Mouse (Mus musculus) spleen, adult 2 months (tissue): ENCODE results near the gene Lrrc74a. TPM values are rescaled to one million over a fixed set of nuclear protein-coding genes. Genes with fewer than 3 reads are reported as not detected.
A peak's percentile ranks its signal among the peaks of the same experiment; 100 is the strongest.

Source experiments
- DNase-seq, 2 experiments: peaks; one replicate each; pipeline versions ENCODE4 v3.0.0 to v3.0.0-alpha.2; 2012 to 2021; ENCODE audit warnings: low spot score in 2 of 2, low read depth in 1 of 2
- H3K27ac ChIP-seq: fragments of 200-500 bp; 2 replicates; pipeline ENCODE4 v1.5.1; 2012; ENCODE audit warnings: low read length, inconsistent platforms; ENCODE audit not compliant: insufficient read depth
- H3K27me3 ChIP-seq: fragments of 200-500 bp; 2 replicates; pipeline ENCODE4 v1.6.1; 2012; ENCODE audit warnings: mild to moderate bottlenecking, moderate library complexity, low read length, inconsistent platforms; ENCODE audit not compliant: control insufficient read depth, insufficient read depth
- H3K36me3 ChIP-seq: fragments of 200-500 bp; 2 replicates; pipeline ENCODE4 v1.6.1; 2012; ENCODE audit warnings: mild to moderate bottlenecking, low read length, inconsistent platforms; ENCODE audit not compliant: control insufficient read depth, insufficient read depth
- H3K4me1 ChIP-seq: fragments of 200-500 bp; 2 replicates; pipeline ENCODE4 v1.6.1; 2011; ENCODE audit warnings: inconsistent platforms; ENCODE audit not compliant: control insufficient read depth, insufficient read depth, insufficient read length
- H3K4me3 ChIP-seq: fragments of 200-500 bp; 2 replicates; pipeline ENCODE4 v1.5.1; 2011; ENCODE audit warnings: mild to moderate bottlenecking, inconsistent platforms; ENCODE audit not compliant: insufficient read depth, insufficient read length; ENCODE audit errors: extremely low read depth
- CTCF ChIP-seq: fragments of 200-500 bp; IDR thresholded peaks from 2 replicates; pipeline ENCODE4 v1.5.1; 2011; ENCODE audit warnings: mild to moderate bottlenecking, inconsistent platforms; ENCODE audit not compliant: insufficient read depth, insufficient read length, insufficient replicate concordance; ENCODE audit errors: extremely low read depth
- POLR2A ChIP-seq: fragments of 200-500 bp; IDR thresholded peaks from 2 replicates; pipeline ENCODE4 v1.6.1; 2011; ENCODE audit warnings: low read depth, low read length, inconsistent platforms
- WGBS: fragments of 180-500 bp; shearing (Covaris S2); methylation state at CpG from one replicate; pipeline ENCODE4 v1.1.7; 2018; 5-methylcytosine and 5-hydroxymethylcytosine counted together
- polyA plus RNA-seq: library from polyadenylated mRNA; depleted of rRNA; stranded (reverse); fragments of >200 nt; gene quantifications from 2 replicates; pipeline ENCODE4 v1.2.3, GENCODE M21; 2012

Lrrc74a gene
- polyA plus RNA-seq, 1 experiment: not detected

DNA sequence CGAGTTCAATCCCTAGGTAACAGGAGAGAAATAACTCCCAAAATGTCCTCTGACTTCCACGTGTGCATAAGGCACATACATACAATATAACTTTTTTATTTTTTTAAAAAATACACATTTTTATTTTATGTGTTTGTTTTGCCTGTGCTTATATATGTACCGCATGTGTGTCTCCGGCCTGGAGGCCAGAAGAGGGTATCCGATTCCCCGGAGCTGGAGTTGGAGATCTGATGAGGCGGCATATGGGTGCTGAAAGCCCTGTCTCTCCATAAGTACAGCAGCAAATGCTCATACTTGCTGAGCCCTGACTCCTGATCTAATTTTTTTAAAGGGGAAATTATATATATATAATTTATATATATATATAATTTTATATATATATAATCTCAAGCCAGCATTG, 65.6 kb downstream of the Lrrc74a start:
- TF ChIP-seq CTCF: no peak
- TF ChIP-seq POLR2A: no peak
- Histone ChIP-seq H3K4me3 (no peak overlapping the region), H3K4me1 (peaks cover 42% of the 10 kb centered on the region), H3K27ac (no peak overlapping the region), H3K27me3 (no peaks in the 10 kb centered on the region), H3K36me3 (no peaks in the 10 kb centered on the region)
- WGBS: 94% methylated on average over 7 of the region's 7 CpGs
- no peak for DNase-seq

DNA sequence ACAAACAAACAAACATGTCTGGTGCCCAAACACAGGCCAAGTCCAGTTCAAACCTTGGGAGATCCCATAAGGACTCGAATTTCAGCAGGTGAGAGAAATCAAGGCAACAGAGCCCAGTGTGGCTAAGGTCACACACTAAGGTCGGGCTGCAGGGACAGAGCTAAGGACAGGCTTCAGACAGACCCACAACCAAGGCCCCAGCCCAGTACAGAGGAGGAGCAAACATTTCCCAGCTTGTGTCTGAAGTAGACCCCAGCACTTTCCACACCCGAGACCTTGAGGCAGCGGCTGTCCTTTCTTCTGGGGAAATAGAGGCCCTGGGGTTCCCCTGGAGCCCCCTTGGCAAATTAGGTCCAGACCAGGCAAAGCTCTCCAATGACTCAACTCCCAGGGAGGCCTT, 66.2 kb downstream of the Lrrc74a start:
- Histone ChIP-seq H3K27ac (peak overlapping the region; percentile 21), H3K4me3 (no peak overlapping the region), H3K27me3 (no peaks in the 10 kb centered on the region), H3K36me3 (no peaks in the 10 kb centered on the region), H3K4me1 (peaks cover 42% of the 10 kb centered on the region)
- 74% methylated on average over 4 of the region's 4 CpGs for WGBS
- DNase-seq: no peak
- no peak for TF ChIP-seq POLR2A
- TF ChIP-seq CTCF: no peak

DNA sequence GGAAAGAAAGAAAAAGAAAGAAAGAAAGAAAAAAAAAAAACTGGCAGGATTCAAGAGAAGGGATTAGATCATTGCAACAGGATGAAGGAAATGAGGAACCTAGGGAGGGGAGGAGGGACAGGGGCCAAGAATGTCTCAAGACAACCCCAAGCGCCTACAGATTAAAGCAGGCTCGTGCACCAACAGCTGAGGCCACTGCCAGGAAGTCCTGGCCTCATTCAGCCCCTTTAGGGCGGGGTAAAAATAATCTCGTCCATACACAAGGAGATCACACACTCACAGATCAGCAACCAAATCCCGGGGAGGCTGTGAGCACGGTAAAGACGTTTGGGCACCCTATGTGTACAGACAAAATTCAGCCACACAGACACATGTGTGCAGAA, 66.6 kb downstream of the Lrrc74a start:
- Histone ChIP-seq H3K27me3 (no peaks in the 10 kb centered on the region), H3K4me1 (peaks cover 42% of the 10 kb centered on the region), H3K4me3 (no peak overlapping the region), H3K36me3 (no peaks in the 10 kb centered on the region), H3K27ac (peak overlapping the region; percentile 70)
- 5% methylated on average over 7 of the region's 7 CpGs for WGBS
- no peak for TF ChIP-seq POLR2A
- no peak for TF ChIP-seq CTCF
- DNase-seq: no peak

DNA sequence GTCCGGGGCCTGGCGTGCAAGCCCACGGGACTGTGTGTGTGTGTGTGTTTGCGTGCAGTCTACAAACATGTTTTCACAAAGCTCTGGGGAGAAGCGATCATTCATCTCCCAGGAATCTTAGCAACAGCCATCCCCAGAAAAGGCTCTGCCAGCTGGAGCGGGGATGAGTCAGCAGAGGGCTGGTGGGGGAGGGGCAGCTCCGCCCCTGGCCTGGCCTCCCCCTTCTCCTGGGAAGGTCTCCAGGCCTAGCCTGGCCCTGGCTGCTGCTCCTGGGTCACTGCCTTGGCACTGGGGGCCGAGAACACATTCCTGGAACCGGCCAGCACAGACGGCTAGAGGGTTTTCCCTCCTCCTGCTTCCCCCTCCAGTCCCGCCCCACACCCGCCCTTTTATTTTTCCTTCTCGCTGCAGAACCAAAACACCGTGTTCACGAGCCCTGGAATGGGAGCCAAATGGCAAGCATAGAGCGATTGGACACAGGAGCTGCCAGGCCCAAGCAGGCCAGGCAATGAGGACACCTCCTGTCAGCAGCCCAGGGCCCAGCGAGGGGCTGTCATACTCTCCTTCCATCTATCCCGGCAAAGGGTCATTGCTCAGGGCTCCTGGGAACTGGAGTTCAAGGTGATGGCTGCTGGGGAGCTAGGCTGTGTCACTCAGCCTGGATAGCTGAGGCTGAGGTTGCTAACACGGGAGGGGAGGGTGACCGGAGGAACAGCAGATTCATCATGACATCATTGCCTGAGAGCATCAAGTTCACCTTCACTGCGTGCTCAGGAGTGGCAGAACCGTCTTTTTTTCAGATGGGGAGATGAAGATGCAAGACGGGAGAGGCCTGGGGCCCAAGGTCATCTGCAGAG, 67.2 kb downstream of the Lrrc74a start:
- Histone ChIP-seq H3K4me3 (no peak overlapping the region), H3K27ac (peak overlapping the region; percentile 70), H3K27me3 (no peaks in the 10 kb centered on the region), H3K36me3 (no peaks in the 10 kb centered on the region), H3K4me1 (peaks cover 42% of the 10 kb centered on the region)
- TF ChIP-seq POLR2A (no peak), CTCF (no peak)
- DNase-seq: peak in 1 of 2 experiments; percentile 34
- 36% methylated on average over 23 of the region's 23 CpGs for WGBS

DNA sequence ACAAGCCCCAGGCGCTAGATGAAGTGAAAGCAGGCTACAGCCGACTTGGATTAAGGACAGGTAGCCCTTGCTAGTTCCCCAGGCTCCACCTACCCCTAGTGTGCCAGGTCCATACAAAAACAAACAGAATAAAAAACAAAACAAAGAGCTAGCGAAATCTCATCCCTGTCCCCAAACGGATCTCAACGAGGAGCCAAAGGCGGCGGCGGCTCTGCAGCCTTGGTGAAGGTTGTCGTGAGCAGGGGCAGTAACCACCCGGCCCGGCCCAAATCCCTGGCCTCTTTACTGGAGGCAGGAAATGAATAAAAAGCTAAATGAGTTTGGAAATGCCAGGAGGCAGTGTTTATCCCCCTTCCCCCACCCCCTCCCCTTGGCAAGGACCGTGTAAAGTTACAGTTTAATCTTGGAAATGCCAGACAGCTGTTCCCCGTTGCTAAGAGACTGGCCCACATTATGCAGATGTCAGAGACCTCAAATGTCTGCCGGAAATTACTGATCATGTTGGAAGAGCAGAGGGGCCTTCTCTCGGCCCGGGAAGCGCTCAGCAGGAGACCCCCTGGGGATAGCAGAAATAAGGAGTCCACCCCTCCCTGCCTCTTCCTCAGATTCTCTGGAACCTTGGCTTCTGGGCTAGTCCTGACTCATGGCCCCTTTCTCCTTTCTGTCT, 68.0 kb downstream of the Lrrc74a start:
- TF ChIP-seq POLR2A (no peak), CTCF (no peak)
- H3K27me3 ChIP-seq: no peaks in the 10 kb centered on the region
- 23% methylated on average over 17 of the region's 17 CpGs for WGBS
- no peaks in the 10 kb centered on the region for H3K36me3 ChIP-seq
- peaks cover 49% of the 10 kb centered on the region for H3K4me1 ChIP-seq
- no peak overlapping the region for H3K4me3 ChIP-seq
- no peak for DNase-seq
- H3K27ac ChIP-seq: peak overlapping the region; percentile 62

DNA sequence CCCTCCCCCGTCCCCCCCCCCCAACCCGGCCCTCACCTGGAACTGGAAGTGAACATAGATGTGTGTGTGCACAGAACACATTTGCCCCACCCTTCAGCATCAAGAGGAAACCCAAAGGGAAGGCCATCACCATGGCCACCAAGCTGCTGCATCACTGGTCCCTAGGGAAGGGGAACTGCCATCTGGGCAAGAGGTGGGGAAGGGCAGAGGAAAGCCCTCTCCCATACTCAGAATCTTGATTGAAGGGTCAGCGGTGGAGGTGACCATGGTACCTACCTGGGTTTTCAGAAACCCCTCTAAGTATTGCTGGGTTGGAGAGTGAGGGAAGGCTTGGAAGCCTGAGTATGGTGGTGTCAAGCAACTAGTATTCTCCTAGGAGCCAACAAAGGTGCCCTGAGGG, 68.7 kb downstream of the Lrrc74a start:
- no peak for DNase-seq
- WGBS: 38% methylated on average over 3 of the region's 3 CpGs
- TF ChIP-seq POLR2A: no peak
- no peak for TF ChIP-seq CTCF
- no peak overlapping the region for H3K27ac ChIP-seq
- H3K27me3 ChIP-seq: no peaks in the 10 kb centered on the region
- H3K36me3 ChIP-seq: no peaks in the 10 kb centered on the region
- H3K4me1 ChIP-seq: peaks cover 53% of the 10 kb centered on the region
- H3K4me3 ChIP-seq: no peak overlapping the region
